Mouse (Mus musculus) limb, embryonic 14.5 days (tissue): Measurements from ENCODE around the gene Lrrc75a. TPM values are rescaled to one million over a fixed set of nuclear protein-coding genes. Genes with fewer than 3 reads are reported as not detected.

Experiments used
- ATAC-seq: fragments of 200-750 bp; cut with Nextera tagmentation; 2 replicates; pipeline ENCODE4 v1.8.0; 2017; ENCODE audit warnings: low read depth, moderate number of reproducible peaks, moderate TSS enrichment; ENCODE audit not compliant: low FRiP score
- DNase-seq: peaks from one replicate; pipeline ENCODE4 v3.0.0-alpha.2; 2015; ENCODE audit warnings: low spot score
- H3K27ac ChIP-seq: fragments of 300-500 bp; sonication (generic); replicated peaks from 2 replicates; pipeline ENCODE4 v1.5.1; 2014; ENCODE audit warnings: low read depth, mild to moderate bottlenecking, low read length, moderate library complexity, mixed read lengths
- H3K27me3 ChIP-seq: fragments of 300-500 bp; sonication (generic); 2 replicates; pipeline ENCODE4 v1.6.1; 2014; ENCODE audit warnings: low read length, mixed read lengths; ENCODE audit not compliant: control insufficient read depth, insufficient read depth
- H3K36me3 ChIP-seq: fragments of 300-500 bp; sonication (generic); 2 replicates; pipeline ENCODE4 v1.6.1; 2014; ENCODE audit warnings: mild to moderate bottlenecking, low read length, moderate library complexity, mixed read lengths; ENCODE audit not compliant: control insufficient read depth, insufficient read depth
- H3K4me1 ChIP-seq: fragments of 300-500 bp; sonication (generic); 2 replicates; pipeline ENCODE4 v1.6.1; 2014; ENCODE audit warnings: antibody characterized with exemption, low read length, mixed read lengths; ENCODE audit not compliant: control insufficient read depth, insufficient read depth
- H3K4me2 ChIP-seq: fragments of 300-500 bp; sonication (generic); replicated peaks from 2 replicates; pipeline ENCODE4 v1.6.1; 2014; ENCODE audit warnings: low read depth, mild to moderate bottlenecking, low read length, moderate library complexity; ENCODE audit not compliant: severe bottlenecking
- H3K4me3 ChIP-seq: fragments of 300-500 bp; sonication (generic); replicated peaks from 2 replicates; pipeline ENCODE4 v1.5.1; 2014; ENCODE audit warnings: low read length
- H3K9ac ChIP-seq: fragments of 300-500 bp; sonication (generic); 2 replicates; pipeline ENCODE4 v1.6.1; 2014; ENCODE audit warnings: mild to moderate bottlenecking, low read depth, low read length, moderate library complexity; ENCODE audit not compliant: severe bottlenecking
- H3K9me3 ChIP-seq: fragments of 300-500 bp; sonication (generic); 2 replicates; pipeline ENCODE4 v1.6.1; 2016; ENCODE audit warnings: low read length; ENCODE audit not compliant: control insufficient read depth
- POLR2A ChIP-seq: fragments of 200-500 bp; IDR thresholded peaks from 2 replicates; pipeline ENCODE4 v1.8.0; 2012; ENCODE audit warnings: inconsistent platforms, mild to moderate bottlenecking, moderate library complexity, borderline replicate concordance; ENCODE audit not compliant: insufficient read depth, insufficient read length; ENCODE audit errors: extremely low read depth
- WGBS: fragments of 180-500 bp; shearing (Covaris S2); extraction: QIAGEN DNeasy Blood & Tissue Kit; methylation state at CpG from one replicate; pipeline ENCODE4 v1.1.7; 2014; 5-methylcytosine and 5-hydroxymethylcytosine counted together
- polyA plus RNA-seq, 2 experiments: library from polyadenylated mRNA; depleted of rRNA in 1 of 2; stranded (reverse) in 1 of 2; unstranded in 1 of 2; fragments of >200 nt; fragmentation: Nextera tagmentation in 1 of 2; extraction: Ambion mirVana in 1 of 2; gene quantifications; 2 replicates each; pipeline versions ENCODE4 v1.2.1 to v1.2.3; 2012 to 2014

The Lrrc75a gene
- polyA plus RNA-seq (2012; rRNA removed) (19.2 and 25.6 TPM in 2 replicates), polyA plus RNA-seq (2014; fragmentation: Nextera tagmentation; extraction: Ambion mirVana) (13.7 and 20.5 TPM in 2 replicates)

DNA sequence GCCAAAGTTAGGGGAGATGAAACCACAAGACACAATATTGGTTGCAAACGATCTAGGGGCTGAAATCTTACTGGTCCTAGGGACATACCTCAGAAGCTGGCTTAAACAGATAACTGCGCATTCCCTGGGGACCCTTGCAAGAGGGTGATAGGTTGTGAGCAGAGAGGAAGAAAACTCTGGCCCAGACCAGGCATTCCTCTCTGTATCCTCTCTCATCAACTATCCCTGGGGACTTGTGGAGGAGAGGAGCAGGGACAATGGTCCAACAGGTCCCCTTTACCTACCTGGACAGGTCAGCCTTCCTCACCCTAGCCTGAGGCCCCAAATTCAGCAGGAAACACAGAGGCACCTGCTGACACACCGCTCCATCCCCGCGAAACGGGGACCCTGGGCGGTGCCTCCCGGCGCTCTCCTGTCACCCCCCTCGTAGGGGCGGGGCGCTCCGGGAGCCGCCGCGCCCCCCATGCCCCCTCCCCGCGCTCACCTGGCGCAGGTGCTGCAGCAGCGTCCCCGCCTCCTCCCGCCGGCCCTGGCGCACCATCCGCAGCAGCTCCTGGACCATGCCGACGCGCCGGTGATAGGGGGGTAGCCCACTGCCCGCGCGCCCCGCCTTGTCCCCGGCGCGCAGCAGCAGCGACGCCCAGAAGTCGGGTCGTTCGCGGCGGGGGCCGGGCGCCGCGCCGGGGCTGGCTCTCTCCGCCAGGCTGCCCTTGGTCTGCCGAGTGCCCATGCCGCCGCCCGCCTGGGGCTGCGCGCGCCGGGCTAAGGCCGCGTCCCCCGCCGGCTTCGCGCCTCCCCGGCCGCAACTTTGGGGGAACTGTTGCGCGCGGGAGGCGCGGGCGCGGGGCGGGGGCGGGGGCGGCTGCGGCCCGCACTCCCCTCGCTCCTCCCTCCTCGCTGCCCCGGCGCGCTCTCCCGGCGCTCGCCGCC lies at the start of gene Lrrc75a:
TSS of gene Lrrc75a (minus strand) at position 863 of the 930 bp plus-strand sequence.
- DNase-seq (no peak), ATAC-seq (peak; percentile 41)
- Histone ChIP-seq H3K4me2 (peak within 1 kb of the TSS; percentile 90), H3K9ac (peak within 1 kb of the TSS; percentile 80), H3K4me3 (peak within 1 kb of the TSS; percentile 76), H3K27me3 (no peaks in the 10 kb centered on the region), H3K27ac (peak within 1 kb of the TSS; percentile 85), H3K36me3 (no peaks in the 10 kb centered on the region), H3K9me3 (no peaks in the 10 kb centered on the region), H3K4me1 (peaks cover 56% of the 10 kb centered on the region)
- no peak for TF ChIP-seq POLR2A
- 1% methylated on average over 26 of the region's 86 CpGs for WGBS

DNA sequence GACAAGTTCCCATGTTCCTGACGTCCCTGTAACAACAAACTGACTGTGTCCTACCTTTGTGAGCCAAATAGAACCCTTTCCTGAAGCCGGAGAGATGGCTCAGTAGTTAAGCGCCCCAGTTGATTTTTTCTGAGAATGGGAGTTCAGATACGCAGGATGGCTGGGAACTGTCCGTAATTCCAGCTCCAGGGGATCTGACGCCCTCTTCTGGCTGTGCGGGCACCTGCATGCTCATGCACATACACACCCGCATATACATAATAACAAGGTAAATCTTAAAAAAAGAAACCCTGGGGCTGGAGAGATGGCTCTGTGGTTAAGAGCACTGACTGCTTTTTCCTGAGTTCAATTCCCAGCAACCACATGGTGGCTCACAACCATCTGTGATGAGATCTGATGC lies 46.8 kb upstream of the Lrrc75a start:
- DNase-seq, result no peak
- H3K27ac ChIP-seq, result no peak overlapping the region
- no peaks in the 10 kb centered on the region for H3K9me3 ChIP-seq
- no peaks in the 10 kb centered on the region for H3K36me3 ChIP-seq
- no peak overlapping the region for H3K4me2 ChIP-seq
- WGBS, result 92% methylated on average over 8 of the region's 8 CpGs
- ATAC-seq, result no peak
- H3K4me3 ChIP-seq, result no peak overlapping the region
- no peaks in the 10 kb centered on the region for H3K27me3 ChIP-seq
- no peak overlapping the region for H3K9ac ChIP-seq
- no peaks in the 10 kb centered on the region for H3K4me1 ChIP-seq
- no peak for TF ChIP-seq POLR2A

GRCm38 (mm10) chr11:62693299-62694184 lies 45.2 kb upstream of the Lrrc75a start:
- Histone ChIP-seq H3K4me2 (no peak overlapping the region), H3K27me3 (no peaks in the 10 kb centered on the region), H3K36me3 (no peaks in the 10 kb centered on the region), H3K9me3 (no peaks in the 10 kb centered on the region), H3K27ac (no peak overlapping the region), H3K4me3 (no peak overlapping the region), H3K9ac (no peak overlapping the region), H3K4me1 (no peaks in the 10 kb centered on the region)
- peak; percentile 95 for DNase-seq
- no peak for TF ChIP-seq POLR2A
- ATAC-seq, result peak; percentile 83
- 22% methylated on average over 9 of the region's 11 CpGs for WGBS

DNA sequence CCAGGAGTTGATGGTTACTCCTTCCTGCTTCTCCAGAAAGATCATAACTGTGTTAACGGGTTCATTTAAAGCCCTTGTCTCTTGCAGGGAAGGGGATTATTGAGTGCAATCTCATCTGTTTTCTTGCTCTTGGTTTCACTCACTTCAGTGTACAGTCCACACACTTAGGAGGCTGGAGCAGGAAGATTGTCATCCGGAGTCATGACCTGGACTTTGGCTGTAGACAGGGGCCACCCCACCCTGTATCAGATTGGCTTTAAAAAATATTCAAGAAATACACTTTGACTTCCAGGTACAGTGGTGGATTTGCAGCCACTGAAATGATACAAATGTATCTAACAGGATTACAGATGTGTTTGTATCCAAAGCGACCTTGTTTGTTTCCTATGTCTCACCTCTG lies 43.3 kb upstream of the Lrrc75a start:
- H3K4me1 ChIP-seq, result no peaks in the 10 kb centered on the region
- H3K9ac ChIP-seq, result no peak overlapping the region
- DNase-seq, result no peak
- H3K27ac ChIP-seq, result no peak overlapping the region
- TF ChIP-seq POLR2A, result no peak
- 90% methylated on average over 3 of the region's 3 CpGs for whole genome bisulfite sequencing
- H3K4me3 ChIP-seq, result no peak overlapping the region
- no peaks in the 10 kb centered on the region for H3K27me3 ChIP-seq
- no peaks in the 10 kb centered on the region for H3K36me3 ChIP-seq
- no peak overlapping the region for H3K4me2 ChIP-seq
- no peaks in the 10 kb centered on the region for H3K9me3 ChIP-seq
- ATAC-seq, result no peak

DNA sequence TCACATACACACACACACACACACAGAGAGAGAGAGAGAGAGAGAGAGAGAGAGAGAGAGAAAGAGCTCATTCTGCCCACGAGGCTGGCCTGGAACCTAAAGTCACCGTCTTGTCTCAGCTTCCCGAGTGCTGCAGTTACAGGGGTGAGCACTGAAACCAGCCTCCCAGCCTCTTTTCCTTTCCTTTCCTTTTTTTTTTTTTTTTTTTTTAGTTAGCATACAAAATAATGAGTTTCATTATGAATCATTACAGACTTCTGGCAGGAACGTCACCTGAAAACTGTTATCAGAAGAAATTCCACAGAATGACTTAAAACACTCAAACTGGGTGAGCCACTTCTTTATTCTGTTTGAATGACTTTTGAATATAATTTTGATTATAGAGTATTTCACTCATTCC lies 31.6 kb upstream of the Lrrc75a start:
- Histone ChIP-seq H3K4me3 (no peak overlapping the region), H3K27me3 (no peaks in the 10 kb centered on the region), H3K9ac (no peak overlapping the region), H3K4me1 (no peaks in the 10 kb centered on the region), H3K9me3 (no peaks in the 10 kb centered on the region), H3K4me2 (no peak overlapping the region), H3K27ac (no peak overlapping the region), H3K36me3 (no peaks in the 10 kb centered on the region)
- 88% methylated on average over 4 of the region's 4 CpGs for WGBS
- no peak for DNase-seq
- ATAC-seq, result no peak
- no peak for TF ChIP-seq POLR2A
